Mouse (Mus musculus): ENCODE measurements around the gene Bmp4.

- TF ChIP-seq POLR2A (IDR thresholded peaks at IDR 0.05; ENCODE audit: insufficient read depth, low read depth, low read length), result no peak
- no peak for TF ChIP-seq CTCF (IDR thresholded peaks at IDR 0.05)
Measured at GRCm38 (mm10) chr14:46357696-46358095, 32.8 kb downstream of the Bmp4 start.
